Mouse (Mus musculus) kidney, adult 9 months (tissue): ENCODE measurements around the gene Gm10160.

Source experiments
- DNase-seq: peaks from one replicate; pipeline ENCODE4 v3.0.0; 2022

Gene Gm10160

DNA sequence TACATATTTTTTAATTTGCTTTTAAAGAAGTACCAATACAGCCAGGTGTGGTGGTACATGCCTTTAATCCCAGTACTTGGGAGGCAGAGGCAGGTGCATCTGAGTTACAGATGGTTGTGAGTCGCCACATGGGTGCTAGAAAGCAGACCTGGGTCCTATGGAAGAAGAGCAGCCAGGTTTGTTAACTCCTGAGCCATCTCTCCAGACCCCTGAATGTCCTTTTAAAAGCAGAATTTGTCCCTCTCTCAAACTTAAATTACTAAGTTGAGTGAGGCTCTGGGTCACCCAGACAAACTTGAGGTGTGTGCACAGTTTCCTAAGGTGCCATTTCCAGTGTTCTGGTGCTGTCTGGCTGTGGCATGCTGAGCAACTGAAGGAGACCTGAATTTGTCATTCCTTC is at the start of gene Gm10160:
Gm10160 (minus strand) TSS at position 101 of the 400 bp plus-strand sequence.
- no peak for DNase-seq

DNA sequence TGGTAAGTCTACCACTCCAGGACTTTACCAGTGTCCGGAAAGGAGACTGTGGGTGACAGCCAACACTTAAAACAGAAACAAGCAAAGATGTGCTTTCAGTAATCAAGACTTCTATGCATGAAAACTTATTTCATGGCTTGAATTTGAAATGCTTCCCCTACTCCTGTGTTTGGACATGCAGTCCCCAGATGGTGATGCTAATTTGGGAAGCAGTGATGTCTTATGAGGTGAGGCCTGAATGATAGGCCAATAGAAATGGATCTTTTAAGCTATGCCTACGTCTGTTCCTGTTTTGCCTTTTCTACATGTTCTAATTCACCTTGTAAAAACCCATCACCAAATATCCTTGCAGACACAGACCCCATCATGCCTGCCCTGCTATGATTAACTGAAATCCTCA is 49.3 kb upstream of the Gm10160 start:
- no peak for DNase-seq

DNA sequence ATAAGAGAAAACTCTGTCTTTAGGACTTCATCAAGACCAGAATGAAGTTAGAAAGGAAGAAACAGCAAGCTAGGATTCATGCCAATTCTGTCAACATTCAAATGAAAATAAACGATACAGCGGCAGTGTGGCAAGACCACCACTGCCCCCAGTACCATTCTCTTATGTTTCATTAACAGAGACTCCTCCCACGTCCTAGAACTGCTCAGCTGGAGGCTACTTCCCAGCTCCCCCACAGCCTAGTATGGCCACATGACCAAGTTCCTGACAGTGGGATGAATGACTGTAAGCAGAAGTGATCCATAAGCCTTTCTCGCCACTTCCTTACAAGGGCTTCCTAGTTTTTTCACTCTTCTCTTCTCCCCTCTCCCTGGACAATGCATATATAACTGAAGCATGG is 48.5 kb upstream of the Gm10160 start:
- DNase-seq: no peak

DNA sequence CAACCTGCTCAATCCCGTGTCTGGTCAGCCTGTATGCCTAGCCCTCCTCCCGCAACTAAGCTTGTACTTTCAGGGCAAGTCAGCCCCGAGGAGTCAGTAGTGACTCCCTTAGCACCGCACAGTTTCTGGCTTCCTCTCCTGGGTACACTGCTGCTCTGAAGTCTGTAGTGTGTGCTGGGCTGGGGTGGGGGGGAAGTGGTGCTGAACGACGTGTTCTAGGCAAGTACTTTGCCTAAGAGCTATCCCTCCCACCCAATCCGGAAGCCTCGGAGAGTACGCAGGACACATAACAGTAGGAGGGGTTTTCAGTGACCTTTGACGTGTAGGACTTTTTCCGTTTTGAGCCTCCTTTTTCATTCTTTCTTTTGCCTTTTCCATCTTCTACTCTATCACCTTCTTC is 43.8 kb upstream of the Gm10160 start:
- no peak for DNase-seq

DNA sequence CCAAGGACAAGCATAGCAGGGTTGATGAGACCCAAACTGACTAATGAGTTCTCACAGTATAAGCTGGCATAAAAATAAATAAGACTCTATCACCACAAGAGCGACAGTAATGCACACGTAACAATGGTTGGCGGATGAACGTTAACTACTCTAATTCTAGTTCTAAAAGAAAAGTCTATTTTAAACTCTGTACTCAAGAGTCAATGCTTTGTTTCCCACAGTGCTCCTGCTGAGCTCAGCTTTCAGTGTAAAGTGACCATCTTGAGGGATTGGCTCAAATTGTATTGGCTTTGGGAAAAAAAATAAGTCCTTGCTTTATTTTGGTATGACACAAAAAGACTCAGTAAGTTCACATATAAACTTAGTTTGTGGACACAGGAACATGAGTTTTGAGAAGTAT is 29.5 kb upstream of the Gm10160 start:
- DNase-seq: no peak

DNA sequence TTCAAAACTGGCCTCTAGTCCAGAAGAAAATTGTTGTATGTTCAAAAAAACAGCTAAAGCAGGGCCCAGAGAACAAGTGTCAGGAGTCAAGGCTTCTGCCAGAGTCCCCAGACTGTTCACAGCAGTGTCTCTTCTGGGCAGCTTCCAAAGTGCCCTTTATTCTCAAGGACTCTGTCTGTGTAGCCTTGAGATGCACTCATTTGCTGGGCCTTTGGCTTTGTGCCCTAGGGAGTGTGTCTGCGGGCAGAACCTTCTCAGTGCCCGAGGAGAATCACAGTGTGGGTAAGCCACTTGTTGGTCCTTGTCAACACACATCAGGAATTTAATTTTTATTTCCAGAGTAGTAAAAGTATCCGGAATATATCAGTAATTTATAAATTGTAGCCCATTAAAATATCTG is 26.0 kb upstream of the Gm10160 start:
- no peak for DNase-seq

DNA sequence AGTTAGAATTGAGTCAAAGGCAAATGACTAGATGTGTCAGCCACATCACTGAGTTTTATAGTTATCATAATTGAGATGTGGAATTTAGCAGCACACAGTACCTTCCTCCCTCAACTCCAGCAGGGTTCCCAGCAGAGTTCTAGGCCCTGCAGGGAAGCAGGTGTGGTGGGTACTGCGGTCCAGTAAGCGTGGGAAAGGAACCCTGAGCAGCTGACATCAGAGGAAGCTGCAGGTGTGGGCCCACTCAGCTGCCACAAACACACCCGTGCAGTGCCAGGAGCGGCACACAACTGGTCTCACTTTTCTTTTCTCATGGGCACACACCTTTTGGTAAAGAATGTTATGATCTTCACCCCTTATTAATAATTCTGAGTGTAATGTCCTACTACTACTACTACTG is 25.2 kb upstream of the Gm10160 start:
- no peak for DNase-seq

DNA sequence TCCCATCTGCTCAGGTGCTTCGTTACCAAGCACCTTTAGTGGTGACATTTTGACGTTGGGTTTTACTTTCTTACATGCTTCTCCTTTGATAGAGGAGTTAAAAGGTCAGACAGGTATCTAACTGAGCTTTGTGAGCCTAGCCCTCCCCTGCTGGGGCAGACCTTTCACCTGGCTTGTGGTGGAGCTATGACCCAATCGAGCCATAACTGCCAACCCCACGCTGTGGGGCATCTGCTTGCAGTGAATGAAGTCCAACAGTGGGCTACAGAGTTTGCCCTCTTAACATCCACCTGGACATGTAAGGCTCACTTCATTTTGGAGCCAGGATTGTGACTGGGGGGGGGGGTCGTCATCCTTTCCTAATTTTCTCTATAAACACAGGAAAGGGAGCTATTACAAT is 24.7 kb upstream of the Gm10160 start:
- DNase-seq: no peak

DNA sequence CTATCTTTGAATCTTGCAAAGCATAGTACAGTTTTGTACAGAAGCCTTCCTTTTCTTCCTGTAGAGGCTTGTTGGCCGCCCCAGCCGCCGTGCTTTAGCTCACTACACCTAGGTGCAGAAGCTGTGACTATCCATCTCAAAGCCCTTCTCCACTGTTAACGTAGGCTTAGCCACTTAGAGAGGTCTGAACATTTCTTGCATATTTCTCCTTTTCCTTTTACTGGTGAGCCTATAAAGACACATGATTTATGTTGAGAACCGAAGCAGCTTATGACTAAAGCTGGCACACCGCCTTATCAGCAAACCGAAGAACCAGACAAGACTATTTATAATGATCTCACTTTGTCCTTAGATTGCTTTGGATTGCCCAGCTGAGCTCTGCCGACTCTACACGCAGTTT is 19.8 kb upstream of the Gm10160 start:
- no peak for DNase-seq

DNA sequence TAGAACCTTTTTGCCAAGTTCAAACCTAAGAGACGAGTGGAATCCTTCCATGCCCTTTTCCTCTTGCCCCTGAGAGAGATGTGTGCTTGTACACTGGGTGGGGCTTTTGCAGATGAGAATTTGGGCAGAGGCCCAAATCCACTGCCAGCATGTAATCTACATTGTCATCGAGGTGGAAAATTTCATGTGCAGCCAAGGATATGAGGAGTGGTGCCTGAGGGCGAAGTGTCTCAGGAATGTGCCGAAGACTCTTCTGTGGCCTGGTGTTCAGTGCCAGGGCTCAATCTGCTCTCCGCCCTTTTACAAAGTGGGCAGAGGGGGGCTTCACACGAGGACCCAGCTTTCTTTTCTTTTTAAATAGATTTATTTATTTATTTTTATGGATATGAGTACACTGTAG is 19.0 kb upstream of the Gm10160 start:
- peak; percentile 20 for DNase-seq

DNA sequence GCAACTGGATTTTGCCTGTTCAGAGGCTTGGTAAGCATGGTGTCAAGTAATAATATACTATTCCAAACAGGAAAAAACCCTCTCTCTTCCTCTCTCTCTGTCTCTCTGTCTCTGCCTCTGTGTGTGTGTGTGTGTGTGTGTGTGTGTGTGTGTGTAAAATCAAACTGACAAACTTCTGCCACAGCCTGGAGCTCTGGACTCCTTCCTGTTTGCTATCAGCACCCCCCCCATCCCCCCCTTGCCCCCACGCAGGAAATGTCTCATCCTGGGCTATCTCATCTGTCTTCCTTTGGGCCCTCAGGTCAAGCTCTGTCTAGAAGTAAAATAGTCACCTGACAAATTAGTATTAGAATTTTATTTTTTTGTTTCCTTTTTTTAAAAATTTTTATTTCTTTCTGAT is 18.2 kb upstream of the Gm10160 start:
- no peak for DNase-seq

DNA sequence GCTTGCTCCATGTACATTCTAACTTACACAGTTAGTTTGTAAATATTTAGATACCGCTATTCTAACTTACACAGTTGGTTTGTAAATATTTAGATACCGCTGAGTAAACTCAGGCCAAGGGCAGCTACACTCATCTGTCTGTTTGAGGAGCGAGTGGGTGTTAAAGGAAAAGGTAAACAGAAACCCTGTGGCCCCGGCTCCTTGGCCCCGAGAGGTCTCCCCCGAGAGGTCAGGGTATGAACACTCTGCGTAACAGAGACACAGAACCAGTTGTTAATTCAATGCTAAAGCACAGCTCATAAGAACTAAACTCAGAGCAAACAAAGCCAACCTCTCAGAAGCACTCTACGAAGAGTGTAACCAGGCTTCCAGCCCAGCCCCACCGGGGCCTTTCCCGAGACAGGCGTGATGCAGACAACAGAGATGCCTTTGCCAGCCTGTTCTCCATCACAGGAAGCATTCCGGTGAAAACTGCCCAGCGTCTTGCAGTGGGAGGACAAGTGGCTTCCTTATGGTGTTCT is 17.0 kb upstream of the Gm10160 start:
- no peak for DNase-seq

DNA sequence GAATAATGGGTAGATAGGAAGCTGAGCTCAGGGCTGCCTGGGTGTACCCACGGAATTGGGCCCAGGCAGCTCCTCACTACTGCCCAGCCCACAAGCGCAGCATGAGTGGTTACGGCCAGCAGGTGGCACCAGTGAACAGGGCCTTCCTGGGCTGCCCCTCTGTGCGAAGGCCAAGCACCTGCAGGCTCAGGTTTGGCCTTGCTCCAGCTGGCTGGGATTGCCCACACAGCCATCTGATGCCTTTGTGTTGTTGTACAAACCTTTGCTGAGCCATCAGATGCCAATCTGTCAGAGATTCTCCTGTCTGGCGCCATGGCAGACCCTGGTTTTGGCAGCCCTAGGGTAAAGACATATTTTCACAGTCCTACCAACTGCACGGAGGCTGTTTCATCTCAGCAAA is 12.6 kb upstream of the Gm10160 start:
- DNase-seq: peak; percentile 82

DNA sequence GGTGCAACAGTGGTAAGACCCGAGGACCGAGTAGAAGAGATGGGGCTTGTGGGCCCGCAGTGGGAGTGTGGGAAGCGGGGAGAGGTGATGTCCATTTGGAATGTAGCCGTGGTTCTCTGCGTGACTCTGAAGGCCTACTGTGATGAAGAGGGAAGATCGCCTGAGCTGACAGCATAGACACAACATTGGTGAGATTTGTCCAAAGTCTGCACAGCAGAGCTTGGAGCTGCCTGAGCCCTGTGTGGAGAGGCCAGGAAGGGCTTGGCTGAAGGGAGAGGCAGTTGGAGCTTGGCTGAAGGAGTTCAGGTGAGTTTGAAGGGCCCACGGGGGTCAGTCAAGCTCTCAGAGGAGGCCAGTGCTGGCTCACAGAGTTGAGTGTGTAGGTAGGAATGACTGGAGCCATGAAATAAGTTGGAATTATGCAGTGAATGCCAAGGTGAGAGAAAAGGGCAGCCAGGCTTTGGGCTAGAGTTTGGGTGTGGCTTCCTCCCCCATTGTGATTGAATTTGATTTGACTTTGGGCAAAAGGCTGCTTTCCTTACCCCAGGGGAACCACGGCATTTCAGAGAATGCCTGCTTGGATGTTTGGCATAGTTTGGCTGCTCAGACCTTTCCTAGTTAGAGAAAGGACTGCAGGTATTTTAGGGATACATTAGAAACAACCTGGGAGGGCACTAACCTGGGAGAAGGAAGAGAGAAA is 11.8 kb upstream of the Gm10160 start:
- DNase-seq: no peak

DNA sequence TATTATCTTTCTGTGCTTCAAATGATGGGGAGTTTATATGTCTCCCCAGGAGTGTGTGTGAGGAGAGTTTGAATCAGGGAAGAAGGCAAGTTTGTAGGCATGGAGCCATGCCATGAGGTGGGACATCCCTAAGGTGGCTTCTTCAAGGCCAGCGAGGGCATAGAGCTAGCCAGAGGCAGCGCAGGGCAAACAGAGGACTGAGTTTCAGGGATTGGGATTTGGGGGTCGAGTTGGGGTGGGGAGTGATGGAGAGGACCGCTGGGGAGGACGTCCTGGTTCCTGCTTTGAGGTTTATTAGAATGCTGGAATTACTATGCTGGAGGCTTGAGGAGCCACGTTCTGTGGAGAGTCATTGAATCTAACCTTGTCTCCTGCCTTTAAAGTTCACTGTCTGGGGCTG is 10.3 kb upstream of the Gm10160 start:
- DNase-seq: no peak

DNA sequence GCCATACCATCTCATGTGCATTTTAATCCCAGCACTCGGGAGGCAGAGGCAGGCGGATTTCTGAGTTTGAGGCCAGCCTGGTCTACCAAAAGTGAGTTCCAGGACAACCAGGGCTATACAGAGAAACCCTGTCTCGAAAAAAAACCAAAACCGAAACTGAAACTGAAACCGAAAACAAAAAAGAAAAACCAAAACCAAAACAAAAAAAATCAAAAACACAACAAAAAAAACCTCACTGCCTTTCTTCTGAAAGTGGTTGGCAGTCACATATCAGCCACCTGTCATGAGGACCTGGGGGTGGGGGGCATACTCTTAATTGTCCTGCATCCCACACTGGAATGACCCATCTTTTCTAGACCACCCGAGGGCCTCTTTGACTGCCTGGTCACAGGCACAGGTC is 9.0 kb upstream of the Gm10160 start:
- DNase-seq: no peak

DNA sequence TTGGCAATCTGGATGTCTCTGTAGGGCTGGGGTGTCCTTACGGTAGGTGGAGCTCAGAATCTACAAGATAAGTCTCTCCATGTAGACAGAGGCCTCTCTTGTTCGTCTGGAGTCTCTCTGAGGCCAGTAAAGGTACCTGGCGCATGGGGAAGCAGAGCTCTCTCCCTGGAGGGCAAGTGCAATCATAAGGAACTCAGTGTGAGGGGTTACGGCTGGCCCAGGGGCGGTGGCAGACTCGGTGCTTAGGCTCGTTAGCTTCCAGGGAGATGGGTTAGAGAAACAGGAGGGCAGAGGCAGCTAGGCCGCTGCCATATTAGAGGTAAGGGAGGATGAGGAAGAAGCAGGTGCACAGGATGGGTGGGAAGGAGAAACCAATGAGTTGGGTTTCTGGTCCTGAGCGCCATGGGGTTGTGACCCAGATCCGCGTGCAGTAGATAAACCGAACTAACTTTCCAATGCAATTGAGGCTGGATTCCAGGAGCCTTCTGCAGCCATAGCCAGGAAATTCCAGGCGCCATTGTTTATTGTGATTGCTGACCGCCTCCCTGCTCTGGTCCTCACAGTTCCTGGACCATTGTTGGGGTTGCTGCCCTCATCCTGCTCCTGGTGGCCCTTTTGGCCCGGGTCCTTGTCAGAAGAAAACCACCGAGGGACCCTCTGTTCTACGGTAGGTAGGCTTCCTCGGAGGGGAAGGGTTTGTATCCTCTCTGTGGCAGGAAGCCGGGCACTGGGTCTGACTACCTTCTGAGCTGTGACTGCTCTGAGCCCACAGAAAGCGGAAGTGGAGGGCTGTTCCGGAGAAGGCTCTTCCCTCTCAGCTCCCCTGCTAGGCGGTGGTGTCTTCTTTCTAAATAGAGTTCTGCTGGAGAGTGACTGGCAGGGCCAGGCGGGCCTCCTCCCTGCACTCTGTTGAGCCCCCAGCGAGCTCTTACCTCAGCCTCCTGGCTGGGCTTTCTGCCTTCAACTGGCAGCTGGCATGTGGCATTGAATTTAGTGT is 7.3 kb upstream of the Gm10160 start:
- DNase-seq: no peak

DNA sequence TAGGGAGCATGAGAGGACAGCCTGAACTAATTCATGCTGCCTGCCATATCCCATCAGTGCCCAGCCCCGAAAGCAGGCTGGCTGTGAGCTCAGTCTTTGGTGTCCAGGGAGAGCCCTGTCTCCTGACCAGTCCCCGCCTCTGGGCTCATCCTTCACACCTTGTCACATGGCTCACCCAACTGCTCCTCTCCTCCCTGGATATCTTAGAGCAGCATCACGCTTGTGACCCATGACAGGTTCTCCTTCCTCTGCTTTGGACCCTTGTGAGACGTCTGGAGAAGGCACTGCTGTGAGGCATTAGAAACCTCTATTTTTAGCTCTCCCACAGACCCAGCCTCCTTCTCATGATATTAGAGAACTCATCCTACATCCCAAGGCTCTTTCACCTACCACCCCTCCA is 6.3 kb upstream of the Gm10160 start:
- DNase-seq: no peak

DNA sequence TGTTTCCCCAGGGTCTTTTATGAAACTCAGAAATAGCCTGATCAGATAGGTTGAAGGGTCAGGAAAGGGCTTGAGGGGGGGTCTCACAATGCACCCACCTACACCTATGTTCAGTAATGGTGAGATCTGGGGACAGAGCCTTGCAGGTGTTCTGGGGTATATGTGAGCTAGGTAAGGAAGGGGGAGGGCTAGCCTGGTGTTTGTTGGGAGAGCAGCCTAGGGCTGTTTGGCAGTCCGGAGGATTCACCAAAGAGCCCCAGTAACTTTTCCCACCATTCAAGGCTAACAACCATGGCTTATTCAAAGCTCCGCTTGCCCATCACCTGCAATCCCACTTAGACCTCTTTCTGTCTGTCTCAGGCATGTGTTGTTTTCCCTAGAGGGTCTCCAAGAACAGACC is 5.9 kb upstream of the Gm10160 start:
- no peak for DNase-seq

DNA sequence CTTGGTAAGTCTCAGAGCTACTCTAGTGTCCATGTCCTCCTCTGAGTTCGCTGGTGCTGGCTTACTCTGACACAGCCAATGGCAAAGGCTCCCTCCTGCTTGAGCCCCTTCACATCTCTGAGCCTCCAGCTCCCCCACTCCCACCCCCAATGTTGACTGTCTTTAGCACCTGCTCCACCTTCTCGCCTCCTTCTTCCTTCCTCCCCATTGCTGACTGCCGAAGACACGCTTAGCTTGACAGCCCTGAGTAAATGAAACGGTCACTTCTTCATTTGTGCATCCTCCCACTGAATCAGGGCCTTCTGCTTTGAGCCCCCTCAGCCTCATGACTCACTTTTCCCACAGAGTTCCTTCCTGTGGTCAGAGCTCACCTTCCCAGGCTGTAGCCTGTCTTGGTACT is 5.4 kb upstream of the Gm10160 start:
- DNase-seq: no peak

DNA sequence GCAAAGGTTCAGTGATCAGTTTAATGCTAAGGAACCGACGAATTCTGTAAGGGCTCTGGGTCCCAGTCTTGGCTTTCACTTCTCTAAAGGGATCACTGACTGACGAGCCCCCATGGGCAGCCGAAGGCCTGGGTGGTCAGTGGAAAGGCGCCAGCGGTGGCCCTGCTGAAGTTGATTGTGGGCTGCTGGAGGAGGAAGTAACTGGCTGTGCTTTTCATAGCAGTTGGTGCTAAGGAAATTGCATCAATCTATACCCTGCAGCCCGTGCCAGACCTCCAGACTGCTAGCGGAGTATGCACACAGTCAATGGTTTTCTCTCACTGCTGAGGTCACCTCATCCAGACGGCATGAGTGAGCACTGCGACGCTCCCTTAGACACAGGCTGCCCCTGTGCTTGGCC is 4.5 kb upstream of the Gm10160 start:
- peak; percentile 22 for DNase-seq

DNA sequence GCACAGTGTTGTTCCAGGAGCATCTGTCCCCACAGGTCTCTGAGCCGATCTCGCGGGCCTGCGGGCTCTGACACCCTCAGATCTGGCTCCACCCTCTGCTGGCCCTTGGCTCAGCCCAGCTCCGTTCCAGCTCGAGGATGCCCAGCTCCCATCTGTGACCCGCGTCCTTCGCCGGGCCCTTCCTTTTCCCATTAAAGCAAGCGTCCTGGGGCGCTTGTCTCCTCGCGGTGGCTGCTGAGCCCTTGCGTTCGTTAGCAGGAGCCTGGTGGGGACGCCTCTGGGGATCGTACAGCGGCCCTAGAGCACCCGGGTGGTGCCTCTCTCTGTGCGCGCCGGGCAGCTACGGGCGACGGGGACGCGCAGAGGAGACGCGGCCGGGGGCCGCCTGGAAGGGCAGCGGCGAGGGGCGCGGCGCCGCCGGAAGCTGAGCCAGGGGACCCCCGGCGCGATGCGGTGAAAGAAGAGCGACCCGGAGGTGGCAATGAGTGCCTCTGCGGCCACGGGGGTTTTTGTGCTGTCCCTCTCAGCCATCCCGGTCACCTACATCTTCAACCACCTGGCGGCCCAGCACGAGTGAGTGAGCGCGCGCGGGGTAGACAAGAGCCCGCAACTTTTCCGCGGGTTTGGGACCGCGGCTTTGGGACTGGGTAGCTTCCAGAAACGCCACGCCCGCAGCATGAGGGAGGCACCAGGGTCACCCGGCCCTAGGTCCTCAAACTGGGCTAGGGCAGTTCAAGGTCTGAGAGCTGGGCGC is 3.6 kb upstream of the Gm10160 start, which contains the start of gene Tm6sf1:
Tm6sf1 (plus strand) TSS at position 34 of the 754 bp plus-strand sequence.
- DNase-seq: no peak

DNA sequence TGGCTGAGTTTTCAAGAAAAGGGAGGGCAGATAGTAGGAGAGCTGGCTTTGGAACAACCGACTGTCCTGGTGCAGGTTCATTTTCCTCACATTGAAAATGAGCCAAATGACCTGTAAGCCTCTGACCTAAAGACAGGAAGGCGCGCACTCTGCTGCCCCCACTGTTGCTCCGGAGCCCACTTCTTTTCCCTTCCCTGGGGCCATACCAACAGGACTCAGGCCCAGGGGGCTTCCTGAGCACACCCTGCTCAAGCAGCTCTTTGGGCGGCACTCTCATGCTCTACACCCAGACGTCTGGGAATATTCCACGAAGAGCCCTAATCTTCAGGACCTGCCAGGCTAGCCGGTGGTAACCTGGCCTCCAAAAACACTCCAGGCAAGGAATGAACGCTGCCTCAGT is 2.6 kb upstream of the Gm10160 start:
- no peak for DNase-seq
